Mouse (Mus musculus): ENCODE results near the gene Plekhh3. TPM values are rescaled to one million over a fixed set of nuclear protein-coding genes. Genes with fewer than 3 reads are reported as not detected.

Plekhh3 gene
- total RNA-seq, 2 experiments from 2014 or later, result 13.2 to 14.3 TPM

GRCm38 (mm10) chr11:101154648-101155047, 16.5 kb downstream of the Plekhh3 start:
- no peak for DNase-seq (ENCODE audit: extremely low spot score in 1 of 2, low spot score in 1 of 2)

- no peak for DNase-seq (ENCODE audit: extremely low spot score in 1 of 2, low spot score in 1 of 2)
Observed at GRCm38 (mm10) chr11:101152825-101153224, 18.3 kb downstream of the Plekhh3 start.

- no peak for DNase-seq (ENCODE audit: extremely low spot score in 1 of 2, low spot score in 1 of 2)
Observed at GRCm38 (mm10) chr11:101151063-101151462, 20.1 kb downstream of the Plekhh3 start.

- DNase-seq (ENCODE audit: extremely low spot score in 1 of 2, low spot score in 1 of 2), result no peak
Observed at GRCm38 (mm10) chr11:101149178-101150105, 21.7 kb downstream of the Plekhh3 start.

- no peak for DNase-seq (ENCODE audit: extremely low spot score in 1 of 2, low spot score in 1 of 2)
Observed at GRCm38 (mm10) chr11:101148751-101149150, 22.4 kb downstream of the Plekhh3 start.

GRCm38 (mm10) chr11:101146377-101146776, 24.8 kb downstream of the Plekhh3 start:
- no peak for DNase-seq (ENCODE audit: extremely low spot score in 1 of 2, low spot score in 1 of 2)

- no peak for DNase-seq (ENCODE audit: extremely low spot score in 1 of 2, low spot score in 1 of 2)
Observed at GRCm38 (mm10) chr11:101143338-101144225, 27.6 kb downstream of the Plekhh3 start.

GRCm38 (mm10) chr11:101142215-101142967, 28.8 kb downstream of the Plekhh3 start:
- no peak for DNase-seq (ENCODE audit: extremely low spot score in 1 of 2, low spot score in 1 of 2)

- DNase-seq (ENCODE audit: extremely low spot score in 1 of 2, low spot score in 1 of 2), result no peak
Observed at GRCm38 (mm10) chr11:101141088-101141487, 30.1 kb downstream of the Plekhh3 start.

GRCm38 (mm10) chr11:101140164-101140819, 30.9 kb downstream of the Plekhh3 start:
- no peak for DNase-seq (ENCODE audit: extremely low spot score in 1 of 2, low spot score in 1 of 2)

- no peak for DNase-seq (ENCODE audit: extremely low spot score in 1 of 2, low spot score in 1 of 2)
Observed at GRCm38 (mm10) chr11:101138536-101139181, 32.5 kb downstream of the Plekhh3 start.

GRCm38 (mm10) chr11:101137000-101137399, 34.2 kb downstream of the Plekhh3 start:
- no peak for DNase-seq (ENCODE audit: extremely low spot score in 1 of 2, low spot score in 1 of 2)

- DNase-seq (ENCODE audit: extremely low spot score in 1 of 2, low spot score in 1 of 2), result no peak
Observed at GRCm38 (mm10) chr11:101134217-101134865, 36.8 kb downstream of the Plekhh3 start.

GRCm38 (mm10) chr11:101133037-101133436, 38.1 kb downstream of the Plekhh3 start:
- DNase-seq (ENCODE audit: extremely low spot score in 1 of 2, low spot score in 1 of 2), result no peak

- no peak for DNase-seq (ENCODE audit: extremely low spot score in 1 of 2, low spot score in 1 of 2)
Observed at GRCm38 (mm10) chr11:101131701-101132100, 39.5 kb downstream of the Plekhh3 start.

GRCm38 (mm10) chr11:101131187-101131586, 40.0 kb downstream of the Plekhh3 start:
- no peak for DNase-seq (ENCODE audit: extremely low spot score in 1 of 2, low spot score in 1 of 2)

- DNase-seq (ENCODE audit: extremely low spot score in 1 of 2, low spot score in 1 of 2), result no peak
Observed at GRCm38 (mm10) chr11:101130056-101130756, 40.9 kb downstream of the Plekhh3 start.

- DNase-seq (ENCODE audit: extremely low spot score in 1 of 2, low spot score in 1 of 2), result no peak
Observed at GRCm38 (mm10) chr11:101128996-101129577, 42.1 kb downstream of the Plekhh3 start.
